Mouse (Mus musculus) heart, embryonic 12.5 days (tissue): ENCODE measurements around the gene Socs2. TPM values are rescaled to one million over a fixed set of nuclear protein-coding genes. Genes with fewer than 3 reads are reported as not detected.

Experiments used
- ATAC-seq: fragments of 200-750 bp; cut with Nextera tagmentation; 2 replicates; pipeline ENCODE4 v1.8.0; 2017; ENCODE audit warnings: moderate TSS enrichment, moderate library complexity; ENCODE audit not compliant: insufficient number of reproducible peaks, low FRiP score
- H3K27ac ChIP-seq: fragments of 300-500 bp; sonication (generic); 2 replicates; pipeline ENCODE4 v1.5.1; 2016; ENCODE audit warnings: mild to moderate bottlenecking, moderate library complexity; ENCODE audit not compliant: poor library complexity, severe bottlenecking
- H3K27me3 ChIP-seq: fragments of 300-500 bp; sonication (generic); replicated peaks from 2 replicates; pipeline ENCODE4 v1.6.1; 2016; ENCODE audit warnings: mild to moderate bottlenecking, moderate library complexity
- H3K36me3 ChIP-seq: fragments of 300-500 bp; sonication (generic); 2 replicates; pipeline ENCODE4 v1.6.1; 2016; ENCODE audit warnings: mild to moderate bottlenecking, moderate library complexity
- H3K4me1 ChIP-seq: fragments of 300-500 bp; sonication (generic); replicated peaks from 2 replicates; pipeline ENCODE4 v1.6.1; 2016; ENCODE audit warnings: mild to moderate bottlenecking
- H3K4me2 ChIP-seq: fragments of 300-500 bp; sonication (generic); 2 replicates; pipeline ENCODE4 v1.6.1; 2016; ENCODE audit warnings: mild to moderate bottlenecking, moderate library complexity
- H3K4me3 ChIP-seq: fragments of 300-500 bp; sonication (generic); 2 replicates; pipeline ENCODE4 v1.5.1; 2016; ENCODE audit warnings: mild to moderate bottlenecking
- H3K9ac ChIP-seq: fragments of 300-500 bp; sonication (generic); 2 replicates; pipeline ENCODE4 v1.6.1; 2016; ENCODE audit warnings: mild to moderate bottlenecking, moderate library complexity
- H3K9me3 ChIP-seq: fragments of 300-500 bp; sonication (generic); replicated peaks from 2 replicates; pipeline ENCODE4 v1.6.1; 2016; ENCODE audit warnings: mild to moderate bottlenecking, moderate library complexity
- WGBS: fragments of 180-500 bp; shearing (Covaris S2); methylation state at CpG from one replicate; pipeline ENCODE4 v1.1.7; 2016; 5-methylcytosine and 5-hydroxymethylcytosine counted together
- polyA plus RNA-seq: library from polyadenylated mRNA; unstranded; fragments of >200 nt; fragmentation: Nextera tagmentation; extraction: Ambion mirVana; gene quantifications from 2 replicates; pipeline ENCODE4 v1.2.1, GENCODE M21; 2016

The Socs2 gene
- polyA plus RNA-seq, 1 experiment from 2014 or later = 47.7 TPM

GRCm38 (mm10) chr10:95342833-95343590, 74.0 kb downstream of the Socs2 start:
- Histone ChIP-seq H3K9ac (no peak overlapping the region), H3K9me3 (peaks cover 4% of the 10 kb centered on the region; the same call in 1 of the 2 replicates), H3K4me2 (no peak overlapping the region), H3K4me1 (no peaks in the 10 kb centered on the region), H3K36me3 (no peaks in the 10 kb centered on the region), H3K27ac (no peak overlapping the region), H3K27me3 (no peaks in the 10 kb centered on the region), H3K4me3 (no peak overlapping the region)
- WGBS = 77% methylated on average over 10 of the region's 10 CpGs
- no peak for ATAC-seq

- ATAC-seq = no peak
- no peak overlapping the region for H3K4me3 ChIP-seq
- peaks cover 10% of the 10 kb centered on the region for H3K4me1 ChIP-seq
- no peak overlapping the region for H3K4me2 ChIP-seq
- peaks cover 4% of the 10 kb centered on the region; the same call in 1 of the 2 replicates for H3K9me3 ChIP-seq
- H3K27ac ChIP-seq = no peak overlapping the region
- H3K27me3 ChIP-seq = no peaks in the 10 kb centered on the region
- H3K9ac ChIP-seq = no peak overlapping the region
- 83% methylated on average over 4 of the region's 4 CpGs for WGBS
- no peaks in the 10 kb centered on the region for H3K36me3 ChIP-seq
Observed at GRCm38 (mm10) chr10:95340676-95341075, 76.3 kb downstream of the Socs2 start.

GRCm38 (mm10) chr10:95337589-95337988, 79.4 kb downstream of the Socs2 start:
- no peak for ATAC-seq
- Histone ChIP-seq H3K27me3 (no peaks in the 10 kb centered on the region), H3K9ac (no peak overlapping the region), H3K27ac (no peak overlapping the region), H3K4me2 (no peak overlapping the region), H3K4me3 (no peak overlapping the region), H3K9me3 (no peaks in the 10 kb centered on the region), H3K4me1 (peaks cover 10% of the 10 kb centered on the region), H3K36me3 (no peaks in the 10 kb centered on the region)
- WGBS = 70% methylated on average over 5 of the region's 5 CpGs

GRCm38 (mm10) chr10:95336781-95337544, 80.0 kb downstream of the Socs2 start:
- Histone ChIP-seq H3K9me3 (no peaks in the 10 kb centered on the region), H3K9ac (no peak overlapping the region), H3K27me3 (no peaks in the 10 kb centered on the region), H3K4me3 (no peak overlapping the region), H3K4me1 (peaks cover 10% of the 10 kb centered on the region), H3K36me3 (no peaks in the 10 kb centered on the region), H3K27ac (no peak overlapping the region), H3K4me2 (peak overlapping the region; percentile 29; the same call in 1 of the 2 replicates)
- ATAC-seq = peak; percentile 48; the same call in 1 of the 2 replicates
- WGBS = 12% methylated on average over 4 of the region's 4 CpGs

Other genes with a start within 250 kb of the Socs2 start
- gene Cradd, start 93.0 kb downstream of the Socs2 start, polyA plus RNA-seq = 8.0 and 10.5 TPM in 2 replicates
- gene Mrpl42, start 84.8 kb upstream of the Socs2 start, polyA plus RNA-seq = 519 and 526 TPM in 2 replicates
- gene Ube2n, start 98.0 kb upstream of the Socs2 start, polyA plus RNA-seq = 266 and 274 TPM in 2 replicates
- 152 and 155 TPM in 2 replicates for gene Nudt4, start 147.0 kb upstream of the Socs2 start, polyA plus RNA-seq